Mouse (Mus musculus) frontal cortex, adult (tissue): ENCODE measurements at regions not wholly inside any gene's neighbourhood (a gene's known extent, or its start where the extent isn't known, plus 50 kb on each side); places are given as distances from the start of the nearest gene placed in this dataset.

Experiments
- ATAC-seq: cut with Nextera tagmentation; 2 replicates; pipeline ENCODE4 v1.9.2; 2017; ENCODE audit warnings: mild to moderate bottlenecking, moderate library complexity, mixed read lengths; ENCODE audit not compliant: low TSS enrichment

GRCm38 (mm10) chr16:78635257-78635656 is 58.7 kb upstream of the D16Ertd472e start:
- ATAC-seq = peak; percentile 93

GRCm38 (mm10) chr16:78631797-78632196 is 55.3 kb upstream of the D16Ertd472e start:
- ATAC-seq = no peak

- peak; percentile 78 for ATAC-seq
These were observed 50.3 kb upstream of the D16Ertd472e start for GRCm38 (mm10) chr16:78626803-78627202.
